Mouse (Mus musculus): ENCODE results near the gene Mblac2.

GRCm38 (mm10) chr13:81710266-81710665 lies 875 bp upstream of the Mblac2 start:
- TF ChIP-seq TAL1 (conservative IDR thresholded peaks at IDR 0.05; ENCODE audit: low read depth, low read length) (no peak), CTCF (IDR thresholded peaks at IDR 0.05; ENCODE audit: low read depth, low read length) (no peak)
